Mouse (Mus musculus) myocyte (in vitro differentiated cells): ENCODE measurements around the gene Tsfm.

Experiments
- POLR2A ChIP-seq: IDR thresholded peaks from one replicate; pipeline ENCODE4 v1.6.1; 2011; ENCODE audit warnings: low read depth, mild to moderate bottlenecking, control low read depth, moderate library complexity; ENCODE audit not compliant: insufficient read length
- REST ChIP-seq: IDR thresholded peaks from one replicate; pipeline ENCODE4 v1.6.1; 2011; ENCODE audit warnings: mild to moderate bottlenecking, control low read depth, moderate library complexity; ENCODE audit not compliant: insufficient read depth, insufficient read length
- USF1 ChIP-seq: IDR thresholded peaks from one replicate; pipeline ENCODE4 v1.6.1; 2011; ENCODE audit warnings: low read depth, mild to moderate bottlenecking, control low read depth, moderate library complexity

- no peak for TF ChIP-seq REST
- TF ChIP-seq USF1: no peak
- no peak for TF ChIP-seq POLR2A
Observed at GRCm38 (mm10) chr10:127075651-127076050, 45.0 kb upstream of the Tsfm start.
